Mouse (Mus musculus) MEL (cell line): ENCODE results near the gene Rnd2. TPM values are rescaled to one million over a fixed set of nuclear protein-coding genes. Genes with fewer than 3 reads are reported as not detected.

Experiments
- DNase-seq: peaks from one replicate; pipeline ENCODE4 v3.0.0; 2011; ENCODE audit warnings: low read depth, low spot score
- H3K27ac ChIP-seq: 2 replicates; pipeline ENCODE4 v1.5.1; 2012; ENCODE audit warnings: low read depth, mild to moderate bottlenecking, control low read depth, low read length, moderate library complexity; ENCODE audit not compliant: control insufficient read depth
- H3K27me3 ChIP-seq, 2 experiments: fragments of 150-350 bp in 1 of 2; sonication (generic) in 1 of 2; 2 replicates each; pipeline ENCODE4 v1.6.1; 2012; ENCODE audit warnings: low read length in 2 of 2, mild to moderate bottlenecking in 2 of 2, improper control_type of control experiment in 1 of 2, moderate library complexity in 1 of 2; ENCODE audit not compliant: insufficient read depth in 2 of 2, control insufficient read depth in 1 of 2
- H3K36me3 ChIP-seq, 2 experiments: 2 replicates each; pipeline ENCODE4 v1.6.1; 2012 to 2014; ENCODE audit warnings: low read length in 2 of 2, improper control_type of control experiment in 1 of 2, inconsistent platforms in 1 of 2, mild to moderate bottlenecking in 1 of 2; ENCODE audit not compliant: insufficient read depth in 2 of 2, control insufficient read depth in 1 of 2
- H3K4me1 ChIP-seq, 2 experiments: fragments of 150-350 bp in 1 of 2; sonication (generic) in 1 of 2; 2 replicates each; pipeline ENCODE4 v1.6.1; 2012; ENCODE audit warnings: low read length in 2 of 2, improper control_type of control experiment in 1 of 2, mild to moderate bottlenecking in 1 of 2; ENCODE audit not compliant: insufficient read depth in 2 of 2, control insufficient read depth in 1 of 2
- H3K4me3 ChIP-seq, 2 experiments: fragments of 150-350 bp in 1 of 2; sonication (generic) in 1 of 2; 2 replicates each; pipeline ENCODE4 v1.5.1; 2012; ENCODE audit warnings: low read depth in 2 of 2, low read length in 2 of 2, mild to moderate bottlenecking in 2 of 2, moderate library complexity in 2 of 2, control low read depth in 1 of 2, improper control_type of control experiment in 1 of 2; ENCODE audit not compliant: control insufficient read depth in 1 of 2, insufficient read depth in 1 of 2
- H3K79me2 ChIP-seq: 2 replicates; pipeline ENCODE4 v1.6.1; 2012; ENCODE audit warnings: mild to moderate bottlenecking, low read length, moderate library complexity; ENCODE audit not compliant: control insufficient read depth, poor library complexity, insufficient read depth
- H3K9ac ChIP-seq: 2 replicates; pipeline ENCODE4 v1.6.1; 2012; ENCODE audit warnings: low read depth, mild to moderate bottlenecking, control low read depth, low read length, moderate library complexity; ENCODE audit not compliant: control insufficient read depth, poor library complexity, severe bottlenecking
- H3K9me3 ChIP-seq: fragments of 150-350 bp; sonication (generic); replicated peaks from 2 replicates; pipeline ENCODE4 v1.6.1; 2012; ENCODE audit warnings: mild to moderate bottlenecking, low read length, improper control_type of control experiment, moderate library complexity; ENCODE audit not compliant: insufficient read depth
- BHLHE40 ChIP-seq: IDR thresholded peaks from 2 replicates; pipeline ENCODE4 v1.6.1; 2012; ENCODE audit warnings: low read depth, mild to moderate bottlenecking, inconsistent platforms, low read length, improper control_type of control experiment, borderline replicate concordance
- CHD1 ChIP-seq: IDR thresholded peaks from 2 replicates; pipeline ENCODE4 v1.6.1; 2012; ENCODE audit warnings: low read depth, mild to moderate bottlenecking, inconsistent platforms, low read length, improper control_type of control experiment
- CHD2 ChIP-seq: IDR thresholded peaks from 2 replicates; pipeline ENCODE4 v1.6.1; 2011; ENCODE audit warnings: low read length, improper control_type of control experiment
- CTCF ChIP-seq, 3 experiments: IDR thresholded peaks in 2 of 3; conservative IDR thresholded peaks in 1 of 3; 2 replicates each; pipeline ENCODE4 v1.5.1; 2011 to 2012; ENCODE audit warnings: low read length in 3 of 3, low read depth in 2 of 3, mild to moderate bottlenecking in 2 of 3, improper control_type of control experiment in 1 of 3, inconsistent platforms in 1 of 3, mixed read lengths in 1 of 3, moderate library complexity in 1 of 3; ENCODE audit not compliant: control insufficient read depth in 1 of 3, insufficient read depth in 1 of 3, poor library complexity in 1 of 3, severe bottlenecking in 1 of 3
- EP300 ChIP-seq, 2 experiments: IDR thresholded peaks; 2 replicates each; pipeline ENCODE4 v1.6.1; 2011; ENCODE audit warnings: improper control_type of control experiment in 2 of 2, low read length in 2 of 2, low read depth in 1 of 2, mild to moderate bottlenecking in 1 of 2
- ETS1 ChIP-seq: IDR thresholded peaks from 2 replicates; pipeline ENCODE4 v1.6.1; 2012; ENCODE audit warnings: low read depth, mild to moderate bottlenecking, inconsistent platforms, low read length, improper control_type of control experiment, moderate library complexity
- GABPA ChIP-seq: IDR thresholded peaks from 2 replicates; pipeline ENCODE4 v1.6.1; 2012; ENCODE audit warnings: low read depth, mild to moderate bottlenecking, inconsistent platforms, low read length, improper control_type of control experiment, moderate library complexity
- GATA1 ChIP-seq: IDR thresholded peaks from 2 replicates; pipeline ENCODE4 v1.6.1; 2011; ENCODE audit warnings: low read depth, low read length, improper control_type of control experiment
- HCFC1 ChIP-seq: IDR thresholded peaks from 2 replicates; pipeline ENCODE4 v1.6.1; 2012; ENCODE audit warnings: low read depth, mild to moderate bottlenecking, inconsistent platforms, low read length, improper control_type of control experiment, moderate library complexity
- KAT2A ChIP-seq: conservative IDR thresholded peaks from 2 replicates; pipeline ENCODE4 v1.6.1; 2012; ENCODE audit warnings: low read depth, low read length, improper control_type of control experiment, inconsistent platforms
- MAFK ChIP-seq: IDR thresholded peaks from 2 replicates; pipeline ENCODE4 v1.6.1; 2011; ENCODE audit warnings: low read depth, mild to moderate bottlenecking, low read length, improper control_type of control experiment, borderline replicate concordance
- MAX ChIP-seq: IDR thresholded peaks from 2 replicates; pipeline ENCODE4 v1.6.1; 2011; ENCODE audit warnings: low read length, improper control_type of control experiment
- MAZ ChIP-seq: IDR thresholded peaks from 2 replicates; pipeline ENCODE4 v1.6.1; 2012; ENCODE audit warnings: low read depth, mild to moderate bottlenecking, inconsistent platforms, low read length, improper control_type of control experiment
- MXI1 ChIP-seq: IDR thresholded peaks from 2 replicates; pipeline ENCODE4 v1.6.1; 2011; ENCODE audit warnings: mild to moderate bottlenecking, low read depth, low read length, improper control_type of control experiment
- MYB ChIP-seq: IDR thresholded peaks from 2 replicates; pipeline ENCODE4 v1.6.1; 2011; ENCODE audit warnings: mild to moderate bottlenecking, low read depth, low read length, improper control_type of control experiment
- MYC ChIP-seq: IDR thresholded peaks from 2 replicates; pipeline ENCODE4 v1.6.1; 2011; ENCODE audit warnings: low read depth, mild to moderate bottlenecking, low read length, improper control_type of control experiment, moderate library complexity
- POLR2AphosphoS5 ChIP-seq: IDR thresholded peaks from 2 replicates; pipeline ENCODE4 v1.6.1; 2012; ENCODE audit warnings: low read depth, borderline replicate concordance, mild to moderate bottlenecking, inconsistent platforms, low read length, moderate library complexity, mixed read lengths
- RCOR1 ChIP-seq: IDR thresholded peaks from 2 replicates; pipeline ENCODE4 v1.6.1; 2012; ENCODE audit warnings: low read depth, mild to moderate bottlenecking, inconsistent platforms, low read length, improper control_type of control experiment
- SIN3A ChIP-seq: IDR thresholded peaks from 2 replicates; pipeline ENCODE4 v1.6.1; 2012; ENCODE audit warnings: low read length, improper control_type of control experiment, inconsistent platforms
- TAL1 ChIP-seq: IDR thresholded peaks from 2 replicates; pipeline ENCODE4 v1.6.1; 2012; ENCODE audit warnings: mild to moderate bottlenecking, inconsistent platforms, low read length, moderate library complexity, mixed read lengths
- TCF12 ChIP-seq: IDR thresholded peaks from 2 replicates; pipeline ENCODE4 v1.6.1; 2014; ENCODE audit warnings: low read depth, mild to moderate bottlenecking, inconsistent platforms, low read length, improper control_type of control experiment, moderate library complexity
- ZNF384 ChIP-seq: IDR thresholded peaks from 2 replicates; pipeline ENCODE4 v1.6.1; 2012; ENCODE audit warnings: low read depth, mild to moderate bottlenecking, inconsistent platforms, low read length, improper control_type of control experiment
- polyA plus RNA-seq, 2 experiments: library from polyadenylated mRNA; stranded (reverse) in 1 of 2; unstranded in 1 of 2; fragments of >175 nt in 1 of 2; fragments of >200 nt in 1 of 2; gene quantifications; 2 replicates each; pipeline versions ENCODE4 v1.2.1 to v1.2.4; 2012; ENCODE audit warnings: low replicate concordance in 2 of 2, low read depth in 1 of 2; ENCODE audit not compliant: insufficient read length in 2 of 2, insufficient read depth in 1 of 2, missing spikeins in 1 of 2
- total RNA-seq: library from RNA; depleted of rRNA; stranded (reverse); fragments of 300-350 nt; gene quantifications from 2 replicates; pipeline ENCODE4 v1.2.3, GENCODE M21; 2012

The Rnd2 gene
- total and polyA plus RNA-seq, 3 experiments, result 4.2 to 18.6 TPM; not detected in 1

DNA sequence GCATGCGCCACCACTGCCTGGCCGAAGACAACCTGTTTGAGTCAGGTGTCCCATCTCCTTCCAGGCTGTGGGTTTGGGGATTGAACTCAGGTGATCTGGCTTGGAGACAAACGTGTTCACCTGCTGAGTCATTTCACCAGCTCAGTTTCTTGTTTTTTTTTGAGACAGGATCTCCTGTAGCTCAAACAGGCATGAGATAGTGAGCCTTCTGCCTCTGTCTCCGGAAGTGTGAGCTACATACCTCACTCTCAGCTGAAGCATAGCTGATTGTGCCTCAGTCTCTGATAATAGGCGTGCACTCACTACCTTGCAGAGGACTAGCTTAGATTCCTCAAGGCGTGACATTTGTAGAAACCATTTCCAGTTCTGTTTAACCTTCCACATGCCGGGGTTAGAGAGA, 20.0 kb downstream of the Rnd2 start:
- Histone ChIP-seq H3K79me2 (no peaks in the 10 kb centered on the region), H3K27me3 (no peaks in the 10 kb centered on the region), H3K36me3 (peaks cover 1 to 35% of the 10 kb centered on the region in 2 experiments; a peak in 3 of 4 replicates), H3K4me1 (peaks cover 10 to 29% of the 10 kb centered on the region in 2 experiments), H3K9ac (no peak overlapping the region), H3K9me3 (no peaks in the 10 kb centered on the region), H3K27ac (peak overlapping the region; percentile 86), H3K4me3 (no peak overlapping the region)
- TF ChIP-seq ZNF384, result peak; percentile 88
- TF ChIP-seq MAFK, result 0 out of 2 replicates have a peak, but pooled peaks have one; percentile 15
- TF ChIP-seq MXI1, result peak; percentile 70
- peak; percentile 68 for TF ChIP-seq SIN3A
- TF ChIP-seq GABPA, result peak; percentile 75; the same call in 1 of the 2 replicates
- TF ChIP-seq RCOR1, result peak; percentile 95
- TF ChIP-seq POLR2AphosphoS5, result no peak
- TF ChIP-seq CHD2, result no peak
- peak; percentile 79 for TF ChIP-seq MYC
- peak; percentile 93 for TF ChIP-seq GATA1
- TF ChIP-seq TAL1, result peak; percentile 70
- no peak for TF ChIP-seq CHD1
- peak; percentile 88 for TF ChIP-seq TCF12
- TF ChIP-seq EP300 (IDR thresholded peaks at IDR 0.05; ENCODE audit: low read depth in 1 of 2, low read length in 2 of 2), result peak; percentile 89 to 93
- TF ChIP-seq CTCF (IDR thresholded peaks at IDR 0.05 in 2 of 3, conservative IDR thresholded peaks at IDR 0.05 in 1 of 3; ENCODE audit: control insufficient read depth in 1 of 3, insufficient read depth in 1 of 3, low read depth in 2 of 3, low read length in 3 of 3, poor library complexity in 1 of 3, severe bottlenecking in 1 of 3), result no peak
- peak; percentile 91 for TF ChIP-seq BHLHE40
- peak; percentile 8; the same call in 1 of the 2 replicates for TF ChIP-seq KAT2A
- TF ChIP-seq MAZ, result no peak
- peak; percentile 42; the same call in 1 of the 2 replicates for TF ChIP-seq HCFC1
- peak; percentile 98 for TF ChIP-seq ETS1
- peak; percentile 43; the same call in 1 of the 2 replicates for TF ChIP-seq MYB
- TF ChIP-seq MAX, result 0 out of 2 replicates have a peak, but pooled peaks have one; percentile 11
- peak; percentile 91 for DNase-seq
